In genomic region chr8:71678216-71678615, GRCm38 (mm10) we compare ENCODE assay signal across 12 mouse cellular contexts. TPM values are rescaled to one million over a fixed set of nuclear protein-coding genes. Genes with fewer than 3 reads are reported as not detected.
"Had no signal": no experiment of that assay in that cellular context is flagged by ENCODE, and none has a peak within 500 bp of the region (broad histone marks: within the 10 kb centered on the region; RNA-seq: fewer than 3 reads in every experiment).

No protein-coding gene starts in this region.

- H3K4me2 ChIP-seq: limb, embryonic 13.5 days; midbrain, embryonic 13.5 days; stomach, embryonic 15.5 days had no signal

- H3K36me3 ChIP-seq: limb, embryonic 13.5 days; midbrain, embryonic 13.5 days; stomach, embryonic 15.5 days had no signal

- H3K9ac ChIP-seq: liver, embryonic 15.5 days; midbrain, embryonic 13.5 days; stomach, embryonic 15.5 days had no signal

- H3K4me3 ChIP-seq: layer of hippocampus, adult 2 months; limb, embryonic 13.5 days; liver, embryonic 15.5 days; midbrain, embryonic 13.5 days; stomach, embryonic 15.5 days had no signal

- H3K9me3 ChIP-seq: limb, embryonic 13.5 days; liver, embryonic 15.5 days; midbrain, embryonic 13.5 days; stomach, embryonic 15.5 days had no signal

- ATAC-seq: midbrain, embryonic 13.5 days had no signal

- H3K27ac ChIP-seq: layer of hippocampus, adult 2 months; limb, embryonic 13.5 days; liver, embryonic 15.5 days; midbrain, embryonic 13.5 days; stomach, embryonic 15.5 days had no signal

- DNase-seq: kidney, adult 18-20 months; left cerebral cortex, postnatal 4 days; lung, adult 2 months; retina, postnatal 1 day; right cerebral cortex, postnatal 4 days had no signal

RNA-seq across cellular contexts. Expression of gene Insl3, which starts 10.8 kb away (rescaled TPM):
- total RNA-seq: midbrain, postnatal 0 days had no signal
- polyA plus RNA-seq: neural tube, embryonic 11.5 days had no signal
